Mouse (Mus musculus): ENCODE data around the gene Ankrd33.

Gene Ankrd33

DNA sequence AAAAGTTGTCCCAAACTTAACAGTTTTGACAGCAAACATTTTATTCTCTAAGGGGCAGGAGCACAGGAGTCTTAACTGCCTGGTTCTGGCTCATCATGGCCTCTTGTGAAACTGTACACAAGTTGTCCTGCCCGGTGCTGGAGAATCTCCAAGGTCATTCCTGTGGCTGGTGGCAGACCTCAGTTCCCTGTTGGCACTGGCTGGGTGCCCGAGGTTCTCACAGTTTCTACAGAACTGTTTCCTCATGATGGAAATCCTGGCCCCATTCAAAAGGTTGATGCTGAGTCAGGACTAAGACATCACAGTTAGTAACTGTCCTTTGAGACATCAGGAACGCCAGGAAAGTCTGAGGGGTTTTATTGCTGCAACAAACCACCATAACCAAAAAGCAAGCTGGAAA is 28.6 kb upstream of the Ankrd33 start:
- peak; percentile 46 for DNase-seq (ENCODE audit: low read depth)

GRCm38 (mm10) chr15:101088291-101088690 is 27.3 kb upstream of the Ankrd33 start:
- no peak for DNase-seq (ENCODE audit: low read depth)

GRCm38 (mm10) chr15:101091551-101091950 is 24.0 kb upstream of the Ankrd33 start:
- DNase-seq (ENCODE audit: low read depth), result no peak

DNA sequence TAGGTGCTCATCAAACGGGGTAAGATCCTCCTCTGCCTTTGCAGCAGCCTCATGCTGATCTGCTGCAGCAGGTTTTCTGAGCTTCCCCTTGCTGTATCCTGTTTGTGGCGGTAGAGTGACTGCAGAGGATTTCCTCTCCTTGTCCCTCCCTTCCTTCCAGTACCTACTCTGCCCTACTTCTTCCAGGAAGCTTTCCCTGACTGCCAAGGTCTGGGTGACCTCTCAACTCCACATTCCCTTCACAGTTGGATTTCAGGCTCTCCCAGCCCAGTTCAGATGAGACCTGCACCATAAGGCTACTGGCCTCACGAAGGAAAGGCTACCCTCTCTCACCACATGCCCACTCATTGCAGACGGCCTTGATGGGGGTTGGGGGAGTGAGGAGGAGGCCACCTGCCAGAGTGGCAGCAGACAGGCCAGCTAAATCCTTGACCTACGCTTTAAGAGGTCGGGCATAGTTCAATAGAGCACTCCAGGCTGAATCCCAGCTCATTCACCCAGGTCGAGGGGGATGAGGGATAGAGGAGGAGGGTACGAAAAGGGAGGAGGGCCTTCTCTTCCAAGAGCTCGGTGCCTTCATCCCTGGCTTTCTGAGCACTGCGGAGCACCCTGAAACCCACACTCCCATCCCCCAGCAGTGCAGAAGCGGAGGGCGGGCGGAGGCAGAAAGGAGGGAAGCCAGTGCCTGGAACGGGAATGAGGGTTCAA is 23.3 kb upstream of the Ankrd33 start:
- DNase-seq (ENCODE audit: low read depth), result no peak

DNA sequence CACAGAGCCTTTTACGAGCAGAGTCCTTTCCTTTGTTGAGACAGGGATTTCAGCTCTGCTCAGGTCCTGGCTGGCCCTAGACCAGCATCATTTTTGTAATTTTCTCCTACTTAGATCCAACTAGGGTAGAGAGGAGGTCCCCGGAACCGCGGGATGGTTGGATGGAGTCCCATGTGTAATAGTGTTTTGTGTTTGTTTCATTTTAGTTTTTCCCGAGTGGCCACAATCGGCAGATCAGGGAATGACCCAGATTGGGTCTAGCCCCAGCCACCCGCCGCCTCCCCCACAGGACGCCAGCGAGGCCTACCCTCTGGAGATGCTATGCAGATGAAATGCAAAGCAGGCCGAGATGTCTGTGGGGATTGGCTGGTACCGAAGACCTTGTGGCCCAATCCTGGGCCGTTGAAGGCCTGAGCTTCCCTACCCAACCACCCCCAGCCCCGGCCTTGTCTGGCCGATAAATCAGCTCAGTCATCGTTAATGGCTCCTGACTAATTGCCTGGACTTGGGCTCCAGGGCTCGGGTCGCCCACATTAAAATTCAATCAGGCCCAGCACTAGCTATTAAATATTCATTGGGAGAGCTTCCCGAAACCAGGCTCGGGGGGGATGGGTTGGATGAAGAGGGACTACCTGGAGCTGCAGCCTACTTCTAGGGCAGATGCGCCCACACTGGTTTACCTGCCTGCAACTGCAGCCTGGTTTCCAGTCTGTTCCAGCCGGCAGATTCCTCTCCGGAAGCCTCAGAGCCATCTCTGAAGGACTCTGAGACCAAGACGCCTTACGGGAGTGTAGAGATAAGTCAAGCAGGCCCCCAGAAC is 22.5 kb upstream of the Ankrd33 start:
- no peak for DNase-seq (ENCODE audit: low read depth)

- no peak for DNase-seq (ENCODE audit: low read depth)
Measured at GRCm38 (mm10) chr15:101093988-101094387, 21.6 kb upstream of the Ankrd33 start.

- no peak for DNase-seq (ENCODE audit: low read depth)
Measured at GRCm38 (mm10) chr15:101094979-101095378, 20.6 kb upstream of the Ankrd33 start.

DNA sequence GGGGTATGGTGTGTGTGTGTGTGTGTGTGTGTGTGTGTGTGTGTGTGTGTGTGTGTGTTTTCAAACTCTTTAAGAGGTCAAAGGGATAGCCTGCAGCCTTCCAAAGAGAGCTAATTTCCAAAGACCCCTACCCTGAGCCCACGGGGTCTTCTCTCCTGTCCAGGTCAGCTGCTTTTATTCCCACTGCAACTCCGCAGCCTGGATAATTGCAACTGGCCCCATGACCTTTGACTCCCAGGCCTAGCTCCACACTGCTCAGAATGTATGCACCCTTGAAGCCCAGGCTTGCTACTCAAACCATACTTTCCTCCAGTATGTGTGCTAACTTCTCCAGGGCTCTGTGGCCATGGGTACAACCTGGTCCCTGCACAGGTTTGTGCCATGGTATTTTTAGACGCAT is 20.2 kb upstream of the Ankrd33 start:
- no peak for DNase-seq (ENCODE audit: low read depth)

GRCm38 (mm10) chr15:101097985-101098651 is 17.4 kb upstream of the Ankrd33 start:
- no peak for DNase-seq (ENCODE audit: low read depth)

DNA sequence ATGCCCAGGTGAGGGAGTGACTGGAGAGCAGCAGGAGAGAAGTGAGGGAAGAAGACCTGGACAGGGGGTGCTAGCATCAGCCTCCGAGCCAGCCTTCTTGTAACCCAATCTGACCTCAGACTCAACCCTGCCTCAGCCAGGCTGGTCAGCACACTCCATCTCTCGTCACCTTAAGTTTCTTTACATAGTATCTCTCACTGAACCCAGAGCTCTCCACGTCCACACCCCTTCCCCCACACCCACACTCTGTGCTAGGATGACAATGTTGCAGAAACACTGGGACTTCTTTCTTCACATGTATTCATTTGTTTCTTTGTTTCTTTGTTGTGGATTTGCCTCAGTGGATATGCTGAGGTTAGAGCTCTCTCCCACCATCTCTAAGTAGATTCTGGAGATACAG is 14.6 kb upstream of the Ankrd33 start:
- DNase-seq (ENCODE audit: low read depth), result no peak

- no peak for DNase-seq (ENCODE audit: low read depth)
Measured at GRCm38 (mm10) chr15:101103605-101104304, 11.8 kb upstream of the Ankrd33 start.

DNA sequence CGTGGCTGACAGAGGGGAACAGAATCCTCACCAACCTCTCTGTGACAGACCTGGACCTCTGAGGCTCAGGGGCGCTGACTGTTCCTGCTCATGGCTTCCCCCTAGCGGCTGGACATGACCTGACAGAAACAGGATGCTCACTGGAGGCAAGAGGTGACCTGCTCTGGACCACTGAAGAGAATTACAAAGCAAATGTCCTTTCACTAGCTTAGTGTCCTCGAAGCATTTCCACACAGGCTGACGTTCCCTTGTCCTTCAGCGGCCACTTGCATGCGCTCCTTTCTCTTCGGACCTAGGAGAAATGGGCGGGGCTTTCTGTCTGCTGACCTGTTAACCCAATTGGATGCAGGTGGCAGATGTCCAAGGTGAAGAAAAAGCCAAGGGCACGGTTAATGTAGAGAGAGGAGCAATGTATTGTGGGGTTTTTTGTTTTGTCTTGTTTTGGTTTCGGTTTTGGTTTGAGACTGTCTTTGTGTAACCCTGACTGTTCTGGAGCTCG is 10.0 kb upstream of the Ankrd33 start:
- peak; percentile 66 for DNase-seq (ENCODE audit: low read depth)

- no peak for DNase-seq (ENCODE audit: low read depth)
Measured at GRCm38 (mm10) chr15:101106011-101106410, 9.5 kb upstream of the Ankrd33 start.

DNA sequence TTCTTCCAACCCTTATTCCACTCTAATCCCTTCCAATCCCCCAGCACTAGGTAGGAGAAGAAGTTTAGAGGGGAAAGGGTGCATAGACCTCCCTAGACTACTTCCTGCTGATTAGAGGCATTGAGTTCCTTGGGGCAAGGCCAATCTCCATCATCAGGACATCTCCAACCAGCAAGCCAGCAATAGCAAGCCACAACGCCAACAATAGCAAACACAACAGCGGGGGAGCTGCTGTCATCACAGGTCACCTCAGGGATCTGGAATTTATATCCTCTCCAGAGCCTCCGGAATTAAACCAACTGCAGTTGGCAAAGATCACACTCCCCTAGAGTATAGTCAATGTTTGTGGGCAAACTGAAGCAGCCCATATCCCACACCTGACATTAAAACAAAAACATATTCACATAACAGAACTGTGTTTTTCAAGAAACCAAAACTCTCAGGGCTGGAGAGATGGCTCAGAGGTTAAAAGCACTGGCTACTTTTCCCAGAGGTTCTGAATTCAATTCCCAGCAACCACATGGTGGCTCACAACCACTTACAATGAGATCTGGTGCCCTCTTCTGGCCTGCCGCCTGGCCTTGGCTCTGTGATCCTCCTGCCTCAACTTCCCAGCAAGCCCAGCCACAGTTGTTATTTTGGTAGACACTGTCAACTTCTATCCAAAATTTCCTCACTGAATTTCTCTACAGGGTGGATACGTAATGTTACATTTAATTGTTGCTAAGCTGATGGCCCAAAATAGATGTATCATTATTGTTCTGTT is 7.5 kb upstream of the Ankrd33 start:
- DNase-seq (ENCODE audit: low read depth), result peak; percentile 38

DNA sequence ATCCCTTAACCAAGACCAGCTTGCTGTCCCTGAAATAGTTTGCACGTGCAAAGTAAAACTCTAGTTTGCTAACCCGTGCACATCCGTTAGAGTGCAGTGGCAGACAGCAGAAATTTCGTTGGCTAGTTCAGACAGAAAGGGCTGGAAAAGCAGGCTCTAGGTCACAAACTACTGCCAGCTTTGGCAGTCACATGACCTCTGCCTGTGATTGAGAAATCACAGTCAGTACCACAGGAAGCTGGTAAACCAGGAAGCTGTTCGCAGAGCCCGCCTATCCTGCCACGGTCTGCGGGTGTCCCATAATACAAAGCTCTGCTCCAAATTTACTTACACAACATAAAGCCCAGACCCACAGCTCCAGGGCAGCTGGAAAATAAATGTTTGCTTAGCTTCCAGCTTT is 2.4 kb upstream of the Ankrd33 start:
- DNase-seq (ENCODE audit: low read depth), result peak; percentile 84

DNA sequence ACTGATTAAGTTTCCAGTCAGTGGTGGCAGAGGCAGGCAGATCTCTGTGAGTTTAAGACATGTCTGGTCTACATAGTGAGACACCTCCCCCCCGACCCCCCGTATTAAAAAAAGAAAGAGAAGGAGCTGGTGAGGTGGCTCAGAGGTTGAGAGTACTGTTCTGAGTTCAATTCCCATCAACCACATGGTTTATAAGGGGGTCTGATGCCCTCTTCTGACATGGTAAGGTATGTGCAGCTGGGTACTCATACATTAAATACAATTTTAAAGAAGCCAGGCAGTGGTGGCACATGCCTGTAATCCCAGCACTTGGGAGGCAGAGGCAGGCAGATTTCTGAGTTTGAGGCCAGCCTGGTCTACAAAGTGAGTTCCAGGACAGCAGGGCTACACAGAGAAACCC is 1.8 kb upstream of the Ankrd33 start:
- DNase-seq (ENCODE audit: low read depth), result peak; percentile 32

DNA sequence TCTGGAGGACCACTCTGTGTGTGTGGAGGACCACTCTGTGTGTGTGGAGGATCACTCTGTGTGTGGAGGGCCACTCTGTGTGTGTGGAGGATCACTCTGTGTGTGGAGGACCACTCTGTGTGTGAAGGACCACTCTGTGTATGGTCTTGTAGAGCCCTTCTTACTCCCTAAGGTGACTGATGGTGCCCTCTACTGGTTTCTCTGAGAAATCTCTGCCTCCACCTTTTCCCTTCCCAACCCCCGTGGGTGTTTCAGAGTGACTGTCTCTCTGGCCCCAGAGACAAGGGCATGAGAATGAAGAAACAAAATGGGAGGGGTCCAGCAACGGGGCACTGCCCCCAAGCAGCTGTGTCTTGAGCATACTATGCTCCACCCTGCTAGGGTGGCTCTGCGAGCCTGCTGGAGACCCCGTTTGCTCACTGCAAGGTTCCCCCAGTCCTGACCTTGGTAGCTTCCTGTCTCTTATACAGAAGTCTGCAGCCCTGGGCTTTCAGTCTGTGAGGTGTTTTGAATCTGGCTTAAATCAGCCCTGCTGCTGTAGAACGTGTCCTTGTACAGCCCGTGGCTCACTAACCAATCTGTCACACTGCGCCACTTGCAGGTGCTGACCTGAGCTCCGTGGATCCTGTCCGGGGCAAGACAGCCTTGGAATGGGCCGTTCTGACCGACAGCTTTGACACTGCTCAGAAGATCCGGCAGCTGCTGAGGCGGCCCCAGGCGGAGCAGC is 3.0 kb downstream of the Ankrd33 start:
- DNase-seq (ENCODE audit: low read depth), result peak; percentile 55

GRCm38 (mm10) chr15:101121411-101122289 is 6.1 kb downstream of the Ankrd33 start:
- DNase-seq (ENCODE audit: low read depth), result no peak

DNA sequence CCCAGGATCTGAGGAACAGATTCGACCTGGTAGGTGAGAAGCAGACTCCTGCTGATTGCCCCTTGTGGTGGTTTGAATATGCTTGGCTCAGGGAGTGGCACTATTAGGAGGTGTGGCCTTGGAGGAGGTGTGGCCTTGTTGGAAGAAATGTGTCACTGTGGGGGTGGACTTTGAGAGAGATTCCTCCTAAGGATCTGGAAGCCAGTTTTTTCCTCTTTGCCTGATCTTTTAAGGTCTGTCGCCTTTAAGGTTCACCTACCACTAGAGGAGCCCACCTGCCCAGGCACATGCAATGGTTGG is 6.7 kb downstream of the Ankrd33 start:
- DNase-seq (ENCODE audit: low read depth), result peak; percentile 24

GRCm38 (mm10) chr15:101123202-101123601 is 7.6 kb downstream of the Ankrd33 start:
- DNase-seq (ENCODE audit: low read depth), result no peak
